Comparison of ENCODE assay signal across 14 mouse cellular contexts in genomic region chr10:36805788-36806187, GRCm38 (mm10).
"Had no signal": no experiment of that assay in that cellular context is flagged by ENCODE, and none has a peak within 500 bp of the region (broad histone marks: within the 10 kb centered on the region; RNA-seq: fewer than 3 reads in every experiment).

No protein-coding gene starts in this region.

- H3K4me2 ChIP-seq: liver, embryonic 12.5 days; lung, embryonic 14.5 days; midbrain, embryonic 12.5 days; neural tube, embryonic 12.5 days; stomach, embryonic 15.5 days had no signal

- H3K9me3 ChIP-seq: liver, embryonic 12.5 days; midbrain, embryonic 12.5 days; neural tube, embryonic 12.5 days; stomach, embryonic 15.5 days had no signal

- H3K4me3 ChIP-seq: liver, embryonic 12.5 days; midbrain, embryonic 12.5 days; neural tube, embryonic 12.5 days; stomach, embryonic 15.5 days had no signal

- H3K27ac ChIP-seq: liver, embryonic 12.5 days; liver, embryonic 14.5 days; midbrain, embryonic 12.5 days; neural tube, embryonic 12.5 days; stomach, embryonic 15.5 days; stomach, postnatal 0 days had no signal

- DNase-seq: lung, adult 18-20 months; lung, embryonic 14.5 days; lung, postnatal 10 days; lung, postnatal 4 days; right cerebral cortex, postnatal 14 days; thymus, adult 2 months; thymus, postnatal 25 days; thymus, postnatal 4 days had no signal

- H3K9ac ChIP-seq: liver, embryonic 12.5 days; liver, embryonic 14.5 days; lung, embryonic 14.5 days; midbrain, embryonic 12.5 days; neural tube, embryonic 12.5 days; stomach, embryonic 15.5 days had no signal

- ATAC-seq: liver, embryonic 12.5 days had no signal

- H3K36me3 ChIP-seq: liver, embryonic 12.5 days; midbrain, embryonic 12.5 days; neural tube, embryonic 12.5 days; stomach, embryonic 15.5 days had no signal

- H3K4me1 ChIP-seq: liver, embryonic 12.5 days; neural tube, embryonic 12.5 days; stomach, embryonic 15.5 days had no signal

- H3K27me3 ChIP-seq: liver, embryonic 12.5 days; midbrain, embryonic 12.5 days; neural tube, embryonic 12.5 days; stomach, embryonic 15.5 days had no signal
